Mouse (Mus musculus) urinary bladder, postnatal 4 days (tissue): ENCODE measurements around the gene Pak6.

Experiments
- DNase-seq, 2 experiments: peaks; one replicate each; pipeline ENCODE4 v3.0.0; 2021 to 2022; ENCODE audit warnings: low spot score in 2 of 2

Gene Pak6

GRCm38 (mm10) chr2:118697311-118697877 is 34.3 kb downstream of the Pak6 start:
- DNase-seq = no peak

DNA sequence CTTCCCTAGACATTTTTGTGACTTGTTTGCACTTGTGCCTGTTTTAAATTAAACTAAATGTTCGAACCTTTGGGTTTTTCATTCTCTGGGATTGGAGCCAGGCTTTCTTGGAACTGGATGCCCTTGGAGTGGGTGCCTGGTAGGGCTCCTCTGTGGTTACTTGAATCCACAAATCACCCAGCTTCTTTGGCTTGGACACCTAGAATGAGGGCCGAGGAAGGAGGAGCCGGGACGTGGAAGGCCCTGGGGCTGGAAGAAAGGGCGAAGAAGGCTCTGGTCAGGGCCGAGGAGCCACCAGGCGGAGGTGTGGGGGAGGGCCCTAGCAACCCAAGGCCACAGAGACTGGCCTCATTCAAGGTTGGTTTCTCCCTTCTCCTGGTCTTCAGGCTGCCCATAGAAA is 34.9 kb downstream of the Pak6 start:
- DNase-seq = no peak

- peak; percentile 78 to 92 for DNase-seq
Observed at GRCm38 (mm10) chr2:118700179-118701062, 37.3 kb downstream of the Pak6 start.

- DNase-seq = no peak
Observed at GRCm38 (mm10) chr2:118701161-118701560, 38.1 kb downstream of the Pak6 start.

- no peak for DNase-seq
Observed at GRCm38 (mm10) chr2:118701971-118702882, 39.1 kb downstream of the Pak6 start.

DNA sequence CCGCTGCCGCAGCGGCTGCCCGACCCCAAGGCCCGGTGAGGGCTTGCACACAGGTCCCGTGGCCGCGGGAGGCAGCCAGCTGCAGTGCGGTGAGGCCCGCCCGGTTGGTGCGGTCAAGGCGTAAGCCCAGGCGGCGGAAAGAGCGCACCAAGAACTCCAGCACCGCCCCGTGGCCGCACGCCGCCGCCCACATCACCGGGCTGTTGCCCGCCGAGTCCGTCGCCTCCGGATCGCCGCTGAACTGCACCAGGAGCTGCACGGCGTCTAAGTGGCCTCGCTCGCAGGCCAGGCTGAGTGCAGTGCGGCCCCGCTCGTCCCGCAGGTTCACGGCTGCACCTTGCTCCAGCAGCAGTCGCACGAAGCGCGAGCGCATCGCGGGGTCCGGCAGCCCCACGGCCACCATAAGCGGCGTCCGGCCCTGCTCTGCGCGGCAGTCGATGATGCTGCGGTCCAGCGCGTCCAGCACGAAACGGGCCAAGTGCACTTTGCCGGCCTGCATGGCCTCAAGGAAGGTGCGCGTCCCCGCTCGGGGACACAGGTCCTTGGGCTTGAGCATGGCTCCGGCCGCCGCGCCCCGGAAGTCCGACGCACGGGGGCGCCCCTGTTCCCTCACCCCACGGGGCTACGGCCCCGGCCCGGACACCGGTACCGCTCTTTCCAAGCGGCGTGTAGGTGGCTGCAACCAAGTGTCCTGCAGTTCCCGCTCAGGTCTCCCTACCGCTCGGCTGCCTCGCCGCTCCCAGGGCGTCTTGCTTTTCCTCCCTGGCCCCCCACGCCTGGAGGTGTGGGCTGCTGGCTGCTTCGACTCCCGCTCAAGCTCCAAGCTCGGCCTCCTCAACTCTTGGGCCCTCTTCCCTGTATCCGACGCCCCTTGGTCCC is 40.0 kb downstream of the Pak6 start:
- no peak for DNase-seq

GRCm38 (mm10) chr2:118703913-118704730 is 41.0 kb downstream of the Pak6 start, which contains the start of gene Ankrd63:
TSS of gene Ankrd63 (minus strand) at chr2:118703963.
- DNase-seq = no peak

GRCm38 (mm10) chr2:118706436-118706835 is 43.3 kb downstream of the Pak6 start:
- no peak for DNase-seq

DNA sequence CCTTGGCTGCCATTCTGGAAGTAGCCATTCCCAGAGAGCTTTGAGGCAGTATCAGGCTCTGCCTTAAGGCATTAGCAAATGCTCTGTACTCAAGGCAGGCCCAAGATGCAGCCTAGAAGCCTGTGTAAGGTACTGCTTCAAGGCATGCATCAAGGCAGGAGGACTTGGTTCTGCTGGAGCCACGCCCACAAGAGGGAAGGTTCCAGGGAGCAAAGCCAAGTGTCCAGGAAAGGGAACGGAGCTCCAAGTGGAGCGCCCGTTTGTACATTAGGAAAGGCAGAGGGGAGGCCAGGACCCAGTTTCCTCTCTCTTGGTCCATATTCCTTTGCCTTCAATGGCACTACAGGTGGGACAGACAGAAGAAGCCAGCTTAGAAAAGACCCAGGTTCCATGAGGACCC is 45.4 kb downstream of the Pak6 start:
- no peak for DNase-seq

GRCm38 (mm10) chr2:118709655-118710221 is 46.6 kb downstream of the Pak6 start:
- no peak for DNase-seq

- DNase-seq = no peak
Observed at GRCm38 (mm10) chr2:118711038-118711494, 48.0 kb downstream of the Pak6 start.

DNA sequence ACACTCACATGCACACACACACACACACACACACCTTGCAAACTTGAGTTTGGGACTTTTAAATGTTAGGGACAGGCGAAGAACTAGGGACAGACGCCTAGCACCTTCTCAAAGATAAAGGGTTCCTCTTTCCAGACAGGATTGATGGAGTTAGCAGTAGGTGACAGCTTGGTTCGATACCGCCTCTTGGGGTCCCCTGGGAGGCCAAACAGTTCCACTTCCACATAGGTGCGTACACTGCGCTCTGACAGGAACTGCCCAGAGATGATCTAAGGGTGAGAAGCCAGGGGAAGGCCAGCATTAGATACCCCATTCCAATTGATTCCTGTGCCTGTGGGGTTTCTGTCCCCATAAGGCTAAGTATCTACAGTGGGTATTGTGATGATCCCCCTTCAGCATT is 50.5 kb downstream of the Pak6 start:
- DNase-seq = no peak

GRCm38 (mm10) chr2:118714230-118714629 is 51.1 kb downstream of the Pak6 start:
- DNase-seq = no peak

- DNase-seq = no peak
Observed at GRCm38 (mm10) chr2:118716677-118717076, 53.6 kb downstream of the Pak6 start.

DNA sequence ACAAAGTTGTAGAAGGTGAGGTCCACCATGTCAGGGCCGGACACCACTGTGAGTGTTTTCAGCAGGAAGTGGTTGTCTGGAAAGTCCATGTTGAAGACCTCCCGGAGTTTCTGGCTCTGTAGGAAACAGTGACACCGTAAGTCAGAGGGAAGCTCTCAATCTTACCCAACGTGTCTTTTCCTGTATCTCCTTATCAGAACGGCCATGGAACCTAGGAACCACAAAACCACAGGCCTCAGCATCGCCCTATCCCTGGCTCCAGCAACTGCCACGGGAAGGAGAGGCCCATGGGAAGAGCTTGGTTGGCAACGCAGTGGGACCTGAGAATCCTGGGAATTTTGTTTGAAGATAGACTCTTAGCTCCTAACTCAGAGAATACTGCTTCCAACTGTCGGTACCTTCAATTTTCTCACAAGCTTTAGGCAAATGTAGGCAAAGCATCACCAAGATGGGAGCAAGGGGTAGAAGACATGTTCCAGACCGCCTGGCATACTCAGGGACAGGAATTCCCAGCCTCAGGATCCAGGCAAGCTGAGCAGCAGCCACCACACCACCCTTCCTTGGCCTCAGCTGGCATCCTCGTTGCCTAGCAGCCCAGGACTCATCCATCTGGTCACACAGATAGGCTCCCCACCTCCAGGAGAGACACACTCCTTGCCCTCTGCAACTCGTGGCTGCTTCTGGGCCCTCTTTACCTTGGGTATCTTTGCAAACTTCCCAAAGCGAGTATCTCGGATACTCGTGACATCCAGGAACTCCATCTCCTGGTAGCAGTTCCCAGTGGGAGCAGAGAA is 60.8 kb downstream of the Pak6 start:
- no peak for DNase-seq

- DNase-seq = no peak
Observed at GRCm38 (mm10) chr2:118725511-118725910, 62.4 kb downstream of the Pak6 start.

DNA sequence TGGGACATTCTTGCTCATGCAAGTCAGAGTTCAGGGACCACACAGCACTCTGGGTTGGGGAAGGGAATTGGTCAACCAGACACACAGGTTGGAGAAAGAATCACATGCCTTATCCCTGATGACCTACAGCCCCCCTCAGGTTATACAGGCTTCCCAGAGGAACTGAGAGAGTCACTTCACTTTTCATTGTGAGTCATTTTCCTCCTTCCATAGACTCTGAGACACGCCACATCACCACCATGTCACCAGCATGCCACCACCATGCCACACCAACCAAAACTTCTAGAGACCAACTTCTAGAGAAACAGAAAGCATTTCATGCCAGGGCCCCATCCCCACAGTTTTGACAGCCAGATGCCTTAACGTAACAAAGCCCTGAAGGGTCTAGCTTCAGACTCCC is 63.8 kb downstream of the Pak6 start:
- no peak for DNase-seq

DNA sequence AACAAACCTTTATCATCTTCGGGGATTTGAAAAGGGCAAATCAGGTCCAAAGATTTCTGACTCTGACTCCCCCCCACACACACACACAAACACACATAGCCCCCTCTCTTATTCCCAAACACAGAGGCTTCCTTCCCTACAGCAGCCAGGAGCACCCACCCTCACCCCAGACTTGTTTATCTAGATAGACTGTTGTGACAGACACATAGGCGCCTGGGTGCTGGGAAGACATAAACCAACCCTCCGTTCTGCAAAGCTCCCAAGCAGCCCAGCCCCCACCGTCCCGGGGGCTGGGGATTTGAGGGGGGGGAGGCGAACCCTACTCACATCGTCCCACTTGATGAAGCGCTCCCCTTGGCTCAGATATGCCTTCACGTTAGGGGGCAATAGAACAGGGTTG is 64.8 kb downstream of the Pak6 start:
- DNase-seq = no peak

GRCm38 (mm10) chr2:118728337-118728736 is 65.2 kb downstream of the Pak6 start, which contains the start of gene Plcb2:
TSS of gene Plcb2 (minus strand) at chr2:118728438.
- no peak for DNase-seq
